Mouse (Mus musculus): ENCODE results near the gene Rab6a.

The Rab6a gene

GRCm38 (mm10) chr7:100607214-100608129 lies at the start of gene Rab6a:
Rab6a (plus strand) TSS chr7:100607410.
- peak; percentile 95 to 96 for DNase-seq

GRCm38 (mm10) chr7:100559331-100559730 lies 47.9 kb upstream of the Rab6a start:
- DNase-seq, result no peak

GRCm38 (mm10) chr7:100561861-100562587 lies 45.2 kb upstream of the Rab6a start:
- no peak for DNase-seq

GRCm38 (mm10) chr7:100567238-100567637 lies 40.0 kb upstream of the Rab6a start:
- peak; percentile 5 to 16 for DNase-seq

GRCm38 (mm10) chr7:100569907-100570306 lies 37.3 kb upstream of the Rab6a start:
- no peak for DNase-seq

- no peak for DNase-seq
Observed at GRCm38 (mm10) chr7:100570930-100571715, 36.1 kb upstream of the Rab6a start.

- DNase-seq, result no peak
Observed at GRCm38 (mm10) chr7:100572061-100572460, 35.1 kb upstream of the Rab6a start.

GRCm38 (mm10) chr7:100572704-100573103 lies 34.5 kb upstream of the Rab6a start:
- DNase-seq, result no peak

- no peak for DNase-seq
Observed at GRCm38 (mm10) chr7:100578794-100579193, 28.4 kb upstream of the Rab6a start.

- DNase-seq, result no peak
Observed at GRCm38 (mm10) chr7:100582235-100582634, 25.0 kb upstream of the Rab6a start.

- peak; percentile 92 for DNase-seq
Observed at GRCm38 (mm10) chr7:100582727-100583236, 24.4 kb upstream of the Rab6a start.

GRCm38 (mm10) chr7:100589816-100590215 lies 17.4 kb upstream of the Rab6a start:
- no peak for DNase-seq

- no peak for DNase-seq
Observed at GRCm38 (mm10) chr7:100590504-100590844, 16.7 kb upstream of the Rab6a start.

- peak; percentile 80 to 81 for DNase-seq
Observed at GRCm38 (mm10) chr7:100590845-100591521, 16.2 kb upstream of the Rab6a start.

- DNase-seq, result no peak
Observed at GRCm38 (mm10) chr7:100591522-100591852, 15.7 kb upstream of the Rab6a start.

GRCm38 (mm10) chr7:100593349-100593748 lies 13.9 kb upstream of the Rab6a start:
- no peak for DNase-seq

- DNase-seq, result no peak
Observed at GRCm38 (mm10) chr7:100600211-100600610, 7.0 kb upstream of the Rab6a start.

- peak; percentile 24 to 25 for DNase-seq
Observed at GRCm38 (mm10) chr7:100608130-100608741, 1.0 kb downstream of the Rab6a start, which contains the start of gene Mrpl48. Mrpl48 (minus strand) TSS chr7:100608301.

- DNase-seq, result no peak
Observed at GRCm38 (mm10) chr7:100608910-100609309, 1.7 kb downstream of the Rab6a start.

- DNase-seq, result no peak
Observed at GRCm38 (mm10) chr7:100616121-100616857, 9.1 kb downstream of the Rab6a start.

- DNase-seq, result peak; percentile 21 to 37
Observed at GRCm38 (mm10) chr7:100622277-100622676, 15.1 kb downstream of the Rab6a start.

All from B cell, adult 2 months (primary cell).